Mouse (Mus musculus) adrenal gland, postnatal 4 days (tissue): ENCODE data around the gene Syngr3. TPM values are rescaled to one million over a fixed set of nuclear protein-coding genes. Genes with fewer than 3 reads are reported as not detected.
A peak's percentile ranks its signal among the peaks of the same experiment; 100 is the strongest.
"Not testable (repeated sequence)": the region's sequence is repeated elsewhere in the genome, so short reads cannot be mapped to it uniquely, and the experiment has no call there.

Experiments used
- DNase-seq, 2 experiments: peaks; one replicate each; pipeline ENCODE4 v3.0.0; 2021 to 2022; ENCODE audit warnings: low spot score in 2 of 2, mixed read lengths in 2 of 2
- total RNA-seq, 2 experiments: library from RNA; stranded (reverse); gene quantifications; 2 replicates each; pipeline ENCODE4 v1.2.3; 2021

The Syngr3 gene
- total RNA-seq, 2 experiments from 2014 or later, result 6.1 to 9.4 TPM

DNA sequence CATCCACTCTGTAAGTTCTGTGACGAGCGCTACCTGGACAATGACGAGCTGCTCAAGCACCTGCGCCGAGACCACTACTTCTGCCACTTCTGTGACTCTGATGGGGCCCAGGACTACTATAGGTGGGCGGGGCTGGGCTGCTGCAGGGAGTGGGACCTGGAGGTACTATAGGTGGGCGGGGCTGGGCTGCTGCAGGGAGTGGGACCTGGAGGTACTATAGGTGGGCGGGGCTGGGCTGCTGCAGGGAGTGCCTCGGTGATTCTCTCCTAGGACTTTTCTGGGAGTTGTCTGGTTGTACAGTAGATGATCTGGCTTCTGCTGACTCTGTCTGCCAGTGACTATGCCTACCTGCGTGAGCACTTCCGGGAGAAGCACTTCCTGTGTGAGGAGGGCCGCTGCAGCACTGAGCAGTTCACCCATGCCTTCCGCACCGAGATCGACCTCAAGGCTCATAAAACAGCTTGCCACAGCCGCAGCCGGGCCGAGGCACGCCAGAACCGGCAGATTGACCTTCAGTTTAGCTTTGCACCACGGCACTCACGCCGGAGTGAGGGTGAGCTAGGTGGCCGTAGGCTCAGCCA, 12.2 kb downstream of the Syngr3 start:
- no peak for DNase-seq

DNA sequence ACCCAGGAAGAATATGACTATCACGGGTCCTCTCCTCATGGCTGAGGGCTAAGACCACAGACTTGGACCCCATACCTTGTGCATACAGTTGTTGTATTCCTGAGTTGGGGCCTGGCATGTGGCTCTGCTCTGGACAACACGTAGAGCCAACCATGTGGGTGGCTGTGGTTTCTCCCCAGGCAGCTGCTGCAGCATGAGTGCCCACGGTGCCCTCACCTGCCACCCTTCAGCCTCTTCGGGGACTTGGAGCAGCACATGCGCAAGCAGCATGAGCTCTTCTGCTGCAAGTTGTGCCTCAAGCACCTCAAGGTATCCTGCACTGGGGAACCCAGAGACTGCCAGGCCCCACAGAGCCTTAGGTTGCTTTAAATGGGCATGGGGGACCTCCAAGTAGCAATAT, 12.9 kb downstream of the Syngr3 start:
- no peak for DNase-seq

- peak in 1 of 2 experiments; percentile 50 for DNase-seq
These were observed 13.6 kb downstream of the Syngr3 start for GRCm38 (mm10) chr17:24676187-24676586.

DNA sequence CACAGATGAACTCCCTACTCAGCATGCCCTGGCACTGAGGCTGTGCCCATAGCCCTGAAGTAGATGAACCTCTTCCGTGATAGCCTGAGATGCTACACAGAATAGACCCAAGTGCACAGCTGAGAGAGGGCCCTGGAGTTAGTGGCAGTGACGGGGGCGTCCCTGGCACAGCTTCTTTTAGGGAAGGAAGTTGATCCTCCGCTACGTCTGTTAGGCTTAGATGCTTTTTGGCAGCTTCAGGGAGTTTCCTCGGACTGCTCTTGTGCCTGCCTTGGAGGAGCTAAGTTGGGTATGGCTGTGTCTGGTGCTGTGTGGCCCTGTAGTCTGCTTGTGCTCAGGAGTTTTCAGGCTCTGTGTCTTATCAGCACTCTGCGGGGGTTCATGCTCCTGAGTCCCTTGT, 15.5 kb downstream of the Syngr3 start:
- DNase-seq, result no peak

DNA sequence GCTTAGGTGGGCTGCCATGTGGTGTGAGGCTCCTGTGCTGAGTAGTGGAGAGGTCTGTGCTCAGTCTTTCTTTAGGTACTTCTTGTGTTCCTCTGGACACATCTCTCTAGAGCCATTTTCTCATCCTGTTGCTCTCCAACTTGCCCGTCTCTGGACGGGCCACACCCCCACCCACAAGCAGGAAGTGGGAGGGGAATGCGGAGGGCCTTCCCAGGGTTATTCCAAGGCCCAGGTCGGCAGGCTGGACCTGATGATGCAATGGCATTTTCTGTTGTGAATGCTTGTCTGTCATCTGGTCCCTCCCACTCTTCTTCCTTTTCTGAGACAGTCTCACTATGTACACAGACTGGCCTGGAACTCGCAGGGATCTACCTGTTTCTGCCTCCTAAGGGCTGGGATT, 17.6 kb downstream of the Syngr3 start:
- DNase-seq, result peak in 1 of 2 experiments; percentile 38

- DNase-seq, result no peak
These were observed 18.4 kb downstream of the Syngr3 start for GRCm38 (mm10) chr17:24671346-24671745.

DNA sequence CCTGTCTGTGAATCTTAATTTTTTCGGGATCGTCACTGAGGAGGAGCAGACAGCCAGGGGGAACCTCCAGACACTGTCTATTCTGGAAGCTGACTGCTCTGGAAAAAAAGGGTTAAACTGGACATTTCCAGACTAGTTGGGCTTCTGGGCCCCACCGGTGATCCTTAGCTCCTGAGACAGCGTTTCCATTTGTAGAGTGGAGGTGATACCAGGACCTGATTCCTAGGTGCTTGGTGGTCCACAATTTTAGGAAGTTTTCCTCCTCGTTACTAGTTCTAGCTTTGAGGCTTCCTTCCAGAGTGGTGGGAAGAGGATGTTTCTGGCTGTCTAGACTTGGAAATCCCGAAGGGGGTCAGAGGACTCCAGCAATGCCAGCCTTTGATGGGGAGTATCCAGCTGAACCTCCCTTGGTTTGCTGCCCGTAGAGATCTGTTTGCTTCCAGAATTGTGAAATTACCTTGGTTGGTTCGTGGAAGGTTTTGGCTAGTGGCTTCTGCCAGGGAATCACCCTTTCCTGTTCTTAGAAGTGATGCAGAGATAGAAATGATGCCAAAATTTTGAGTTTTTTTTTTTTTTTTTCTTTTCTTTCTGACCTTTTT, 19.4 kb downstream of the Syngr3 start:
- DNase-seq, result no peak

DNA sequence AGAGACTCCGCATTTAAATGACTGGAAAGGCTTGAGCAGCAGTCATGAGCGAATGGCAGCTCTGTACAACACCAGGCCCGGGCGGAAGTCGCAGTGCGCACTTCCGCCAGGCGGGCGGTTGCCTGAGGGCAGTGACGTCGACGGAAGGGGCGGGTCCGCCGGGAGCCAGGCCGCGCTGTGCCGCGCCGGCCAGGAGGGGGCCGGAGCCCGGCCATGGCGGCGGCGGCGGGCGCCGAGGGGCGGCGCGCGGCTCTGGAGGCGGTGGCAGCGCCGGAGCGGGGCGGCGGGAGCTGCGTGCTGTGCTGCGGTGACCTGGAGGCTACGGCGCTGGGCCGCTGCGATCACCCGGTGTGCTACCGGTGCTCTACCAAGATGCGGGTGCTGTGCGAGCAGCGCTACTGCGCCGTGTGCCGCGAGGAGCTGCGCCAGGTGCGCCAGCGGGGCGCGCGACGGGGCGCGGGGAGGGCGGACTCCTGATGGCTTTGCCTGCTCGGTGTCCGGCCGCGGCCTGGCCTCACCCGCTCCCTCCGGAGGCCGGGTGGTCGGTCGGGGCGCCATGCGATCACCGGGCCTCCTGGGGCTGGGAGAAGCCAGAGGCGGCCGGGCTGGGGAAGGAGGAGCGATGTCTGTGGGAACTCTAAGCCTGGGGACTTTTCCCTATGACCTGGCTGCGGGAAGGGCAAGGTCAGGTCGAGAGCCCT, 20.1 kb downstream of the Syngr3 start, which contains the start of gene Zfp598:
Gene Zfp598, plus strand, starts transcription at position 143 of the 701 bp plus-strand sequence.
- peak; percentile 80 to 84 for DNase-seq

- DNase-seq, result not testable (repeated sequence)
These were observed 20.6 kb downstream of the Syngr3 start for GRCm38 (mm10) chr17:24669214-24669544.

- DNase-seq, result no peak
These were observed 22.3 kb downstream of the Syngr3 start for GRCm38 (mm10) chr17:24667416-24667815.

- not testable (repeated sequence) for DNase-seq
These were observed 22.7 kb downstream of the Syngr3 start for GRCm38 (mm10) chr17:24667011-24667410.

DNA sequence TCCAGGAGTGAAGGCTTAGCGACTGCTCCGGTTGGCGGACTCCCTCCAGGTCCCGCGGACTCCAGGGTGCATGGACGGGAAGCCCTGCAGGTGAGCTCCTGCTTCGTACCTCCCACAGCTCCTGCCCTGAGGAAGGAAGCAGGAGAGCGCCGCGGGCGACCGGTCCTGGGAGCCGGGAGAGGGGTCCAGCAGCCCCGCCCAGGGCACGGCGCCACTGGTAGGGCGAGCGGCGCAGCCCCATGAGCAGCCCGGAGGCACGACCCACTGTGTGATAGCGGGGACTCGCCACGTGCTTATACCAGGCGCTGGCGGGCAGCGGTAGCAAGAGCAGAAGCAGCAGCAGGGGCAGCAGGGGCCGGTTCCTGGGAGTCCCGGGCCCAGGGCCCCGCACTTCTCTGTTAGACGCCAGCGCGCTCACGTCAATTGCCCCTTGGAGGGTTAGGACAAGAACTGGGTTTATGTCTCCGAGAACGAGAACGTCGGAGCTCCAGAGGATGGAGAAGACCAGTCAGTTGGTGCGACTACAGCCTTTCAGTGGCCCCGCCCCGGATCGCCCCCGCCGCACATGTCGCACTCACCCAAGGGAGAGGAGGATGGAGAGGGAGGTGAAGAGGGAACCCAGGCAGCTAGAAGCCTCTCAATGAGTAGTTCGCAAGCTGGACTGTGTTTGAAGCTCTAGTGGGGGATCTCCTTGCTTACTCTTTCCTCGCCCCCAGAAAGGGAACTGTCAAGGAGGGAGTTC, 31.6 kb downstream of the Syngr3 start, which contains the start of gene Npw:
Gene Npw, minus strand, starts transcription at position 441 of the 742 bp plus-strand sequence.
- no peak for DNase-seq

DNA sequence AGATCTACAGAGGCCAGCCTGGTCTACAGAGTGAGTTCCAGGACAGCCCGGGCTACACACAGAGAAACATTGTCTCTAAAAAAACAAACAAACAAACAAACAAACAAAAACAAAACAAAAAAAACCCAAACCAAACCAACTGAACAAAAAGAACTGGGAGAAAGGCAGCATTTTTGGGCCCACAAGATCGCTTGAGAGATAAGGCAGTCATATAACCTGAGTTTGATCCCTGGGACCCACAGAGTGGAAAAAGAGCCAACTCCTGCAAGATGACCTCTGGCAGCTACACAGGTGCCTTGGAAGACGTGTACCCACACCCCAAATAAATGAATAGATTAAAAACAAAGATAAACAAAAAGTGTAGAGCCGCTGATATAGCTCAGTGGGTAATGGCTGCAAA, 34.8 kb downstream of the Syngr3 start:
- no peak for DNase-seq

DNA sequence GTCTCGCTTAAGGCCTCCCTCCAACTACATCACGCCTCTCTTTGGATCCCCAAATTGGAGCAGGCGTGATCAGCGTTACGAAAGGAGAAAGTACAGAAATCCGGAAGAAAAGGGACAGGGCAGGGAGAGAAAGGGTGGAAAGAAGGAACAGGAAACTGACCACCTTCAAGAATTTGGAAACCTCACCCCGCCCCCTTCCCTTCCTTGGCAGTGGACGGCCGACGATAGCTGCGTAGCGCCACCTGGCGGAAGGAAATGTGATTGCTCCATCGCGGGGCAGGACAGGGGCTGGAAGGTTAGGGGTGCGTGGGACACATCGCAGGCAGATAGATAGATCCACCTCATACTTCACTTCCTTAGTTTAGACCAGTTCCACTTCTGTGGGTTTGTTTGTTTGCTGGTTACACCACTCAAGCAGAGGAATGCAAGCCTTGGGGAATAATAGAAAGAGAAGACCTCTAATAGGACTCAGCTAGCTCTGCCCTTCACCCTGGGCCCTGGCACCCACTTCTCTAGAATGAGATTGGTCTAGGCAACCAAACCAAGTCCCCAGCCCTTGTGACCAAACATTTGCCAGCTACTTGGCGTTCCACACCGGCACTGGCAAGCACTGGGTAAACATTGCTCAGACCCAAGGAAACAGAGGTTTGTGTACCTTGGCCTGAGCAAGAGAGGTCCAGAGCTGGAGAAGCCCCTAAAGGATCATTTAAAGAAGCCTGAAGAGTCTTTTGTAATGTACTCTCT, 35.6 kb downstream of the Syngr3 start:
- peak in 1 of 2 experiments; percentile 50 for DNase-seq

DNA sequence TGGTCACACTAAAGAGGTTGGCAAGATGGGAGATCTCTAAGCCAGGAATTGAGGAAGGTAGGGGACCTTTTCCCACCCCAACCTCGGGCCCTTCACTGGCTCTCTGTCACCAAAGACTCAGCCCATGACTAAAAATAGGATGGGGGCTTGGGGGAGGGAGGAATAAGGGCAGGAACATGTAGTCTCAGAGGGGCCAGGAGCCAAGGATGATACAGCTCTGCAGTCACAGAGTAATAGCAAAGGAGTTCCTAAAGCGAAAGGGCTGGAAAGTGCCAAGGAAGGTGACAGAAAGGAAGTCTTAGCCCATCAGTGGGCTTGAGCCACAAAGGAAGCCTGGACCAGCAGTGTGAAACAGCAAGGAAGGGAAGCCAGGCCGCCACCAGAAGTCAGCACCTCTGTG, 37.9 kb downstream of the Syngr3 start:
- DNase-seq, result no peak

DNA sequence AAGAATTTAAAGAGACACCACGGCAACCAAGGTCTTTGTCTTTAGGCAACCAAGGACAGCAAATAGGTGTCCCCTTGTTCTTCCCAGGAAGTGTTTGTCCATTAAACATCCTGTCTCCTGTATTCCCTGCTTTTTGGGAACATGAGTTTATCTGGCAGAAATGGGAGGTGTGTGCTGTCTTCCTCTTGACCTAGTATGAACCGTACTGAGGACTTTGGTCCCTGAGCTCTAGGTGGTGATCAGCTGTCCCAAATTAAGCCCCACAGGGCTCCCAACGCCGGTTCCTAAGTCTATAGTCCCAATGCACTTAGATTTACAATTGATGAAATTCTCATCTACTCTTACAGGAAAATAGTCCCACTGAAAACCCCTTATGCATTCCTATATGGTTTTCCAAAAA, 39.0 kb downstream of the Syngr3 start:
- DNase-seq, result no peak

DNA sequence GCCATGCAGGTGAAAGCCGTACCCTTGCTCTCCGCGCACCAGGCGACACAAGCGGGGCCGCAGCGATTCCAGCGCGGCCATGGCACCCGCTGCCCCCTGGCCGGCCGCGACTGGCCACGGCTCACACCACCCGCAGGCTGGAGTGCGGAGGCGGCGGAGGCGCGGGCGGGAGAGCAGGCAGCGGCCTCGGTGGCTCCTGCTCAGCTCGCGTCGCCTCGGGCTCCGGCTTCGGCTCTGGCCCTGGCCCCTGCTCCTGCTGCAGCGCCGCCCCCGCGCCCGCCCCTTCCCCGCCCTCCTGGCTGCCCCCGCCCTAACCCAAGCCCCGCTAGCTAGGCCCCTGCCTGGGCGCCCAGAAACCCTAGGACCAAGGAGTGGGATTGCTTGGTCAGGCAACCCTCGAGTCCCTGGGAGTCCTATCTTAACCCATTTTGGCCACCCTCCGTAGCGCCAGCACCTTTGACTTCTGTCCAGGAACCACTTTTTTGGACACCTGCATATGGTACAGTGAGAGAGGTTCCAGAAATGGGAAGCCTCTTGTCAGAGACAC, 39.6 kb downstream of the Syngr3 start, which contains the start of gene Slc9a3r2:
Gene Slc9a3r2, minus strand, starts transcription at position 258 of the 547 bp plus-strand sequence.
- peak; percentile 30 to 37 for DNase-seq

- no peak for DNase-seq
These were observed 40.1 kb downstream of the Syngr3 start for GRCm38 (mm10) chr17:24649581-24650069.

GRCm38 (mm10) chr17:24648731-24649377, 40.9 kb downstream of the Syngr3 start:
- no peak for DNase-seq

- DNase-seq, result no peak
These were observed 42.3 kb downstream of the Syngr3 start for GRCm38 (mm10) chr17:24647493-24647892.
